Mouse (Mus musculus) embryonic stem cell, embryonic (primary cell): ENCODE data around the gene 1700001O22Rik.

ENCODE experiments used
- CTCF ChIA-PET, 4 experiments: fragments of 300-600 bp in 2 of 4; fragments of 350-600 bp in 2 of 4; sonication (Branson Sonifier 250); formaldehyde crosslinking; loops; one replicate each; lab custom pipeline; 2022; ENCODE audit warnings: inconsistent platforms in 2 of 4; lab: Charles Lee
- POLR2A ChIA-PET, 4 experiments: fragments of 300-600 bp in 2 of 4; fragments of 350-600 bp in 2 of 4; sonication (Branson Sonifier 250); formaldehyde crosslinking; loops; one replicate each; lab custom pipeline; 2022; ENCODE audit warnings: antibody characterized with exemption in 4 of 4, inconsistent platforms in 1 of 4; lab: Charles Lee

Gene 1700001O22Rik

GRCm38 (mm10) chr2:30803604-30804003 lies at the start of gene 1700001O22Rik:
1700001O22Rik (minus strand) TSS chr2:30803661.
- CTCF ChIA-PET = interaction anchor here in 2 of 4 experiments (0.6 to 1.0 kb wide), 2 partner anchors 9 to 26 kb away, joined by 3 to 4 read pairs; no protein-coding TSS in a partner anchor
- POLR2A ChIA-PET = interaction anchor here in 2 of 4 experiments (0.7 to 15.1 kb wide), 5 partner anchors 10 to 330 kb away, joined by 3 to 251 read pairs (median 67); partner anchors contain the start of genes Asb6 (in 2 of the 2) and Ier5l (in 1 of the 2)

DNA sequence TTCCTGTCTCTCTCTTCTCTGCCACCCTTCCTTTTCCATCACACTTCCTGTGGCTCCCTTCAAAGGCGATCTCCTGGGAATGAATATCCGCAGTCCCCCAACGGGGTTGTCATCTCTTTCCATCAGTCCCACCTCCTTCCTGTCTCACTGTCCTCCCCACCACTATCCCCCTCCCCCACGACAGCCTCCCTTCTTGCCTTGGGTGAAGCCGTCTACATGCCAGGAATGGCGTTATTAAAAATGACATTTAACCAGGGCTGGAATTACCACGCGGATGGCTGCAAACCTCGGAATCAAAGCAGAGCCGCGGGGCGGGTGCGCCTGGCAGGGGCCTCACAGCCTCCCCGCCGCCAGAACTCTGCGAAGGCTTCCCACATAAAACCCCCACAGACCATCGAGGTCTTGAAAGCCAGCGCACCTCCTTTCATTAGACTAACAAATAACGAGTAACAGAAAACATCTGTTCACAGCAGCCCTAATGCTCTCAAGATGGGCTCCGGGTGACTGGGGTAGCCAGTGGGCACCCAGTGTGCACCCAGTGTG lies 49.4 kb upstream of the 1700001O22Rik start:
- ChIA-PET CTCF (no interaction called here), POLR2A (interaction anchor here in 3 of 4 experiments (0.7 to 1.5 kb wide), 4 partner anchors 10 to 288 kb away, joined by 3 read pairs; no protein-coding TSS in a partner anchor)

DNA sequence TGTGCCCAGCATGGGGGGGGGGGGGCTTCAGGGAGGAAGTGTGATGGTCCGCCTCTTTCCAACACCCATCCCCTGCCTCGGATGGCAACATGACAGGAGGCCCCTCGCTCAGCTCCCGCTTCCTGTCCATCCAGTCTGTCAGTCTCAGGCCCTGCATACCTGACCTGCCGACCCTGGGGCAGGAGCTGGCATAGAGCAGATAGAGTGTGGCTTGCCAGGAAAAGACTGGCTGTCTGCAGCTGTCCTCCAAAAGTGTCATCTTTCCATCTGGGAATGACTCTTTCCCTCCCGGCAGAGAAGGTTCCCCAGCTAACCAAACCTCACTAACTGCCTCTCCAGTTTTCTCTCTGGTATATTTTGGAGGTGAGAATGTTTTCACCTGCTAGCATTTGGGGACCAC lies 47.1 kb upstream of the 1700001O22Rik start:
- ChIA-PET CTCF (interaction anchor here in 1 of 4 experiments (0.7 kb wide), 1 partner anchor 668 kb away, joined by 9 read pairs; no protein-coding TSS in a partner anchor), POLR2A (interaction anchor here (0.5 to 1.3 kb wide), 5 partner anchors 21 to 1030 kb away, joined by 3 to 5 read pairs (median 4); partner anchors contain the start of gene Ntmt1 (in 1 of the 4))

GRCm38 (mm10) chr2:30848184-30848583 lies 44.7 kb upstream of the 1700001O22Rik start:
- POLR2A ChIA-PET = interaction anchor here in 1 of 4 experiments (0.6 to 1.3 kb wide), 2 partner anchors 79 to 471 kb away, joined by 3 to 7 read pairs; no protein-coding TSS in a partner anchor
- CTCF ChIA-PET = interaction anchor here in 2 of 4 experiments (0.6 kb wide), 2 partner anchors 1098 to 1117 kb away, joined by 3 read pairs; no protein-coding TSS in a partner anchor

- POLR2A ChIA-PET = interaction anchor here in 3 of 4 experiments (0.8 to 1.6 kb wide), 3 partner anchors 10 to 55 kb away, joined by 3 to 5 read pairs (median 3); no protein-coding TSS in a partner anchor
- CTCF ChIA-PET = interaction anchor here in 2 of 4 experiments (1.1 to 1.6 kb wide), 4 partner anchors 18 to 83 kb away, joined by 3 to 5 read pairs (median 3); partner anchors contain the start of gene Ptges (in 2 of the 2)
Measured at GRCm38 (mm10) chr2:30846723-30847122, 43.3 kb upstream of the 1700001O22Rik start.

- POLR2A ChIA-PET = interaction anchor here (0.7 to 1.6 kb wide), 7 partner anchors 9 to 609 kb away, joined by 3 to 5 read pairs (median 3); no protein-coding TSS in a partner anchor
Measured at GRCm38 (mm10) chr2:30846236-30846635, 42.8 kb upstream of the 1700001O22Rik start.

GRCm38 (mm10) chr2:30845152-30846070 lies 42.0 kb upstream of the 1700001O22Rik start:
- POLR2A ChIA-PET = interaction anchor here (0.7 to 1.6 kb wide), 10 partner anchors 9 to 610 kb away, joined by 3 to 5 read pairs (median 3); partner anchors contain the start of gene Ier5l (in 1 of the 4)
- CTCF ChIA-PET = interaction anchor here (0.7 to 1.6 kb wide), 9 partner anchors 10 to 93 kb away, joined by 3 to 5 read pairs (median 3); partner anchors contain the start of genes Ptges (in 2 of the 4) and Prrx2 (in 1 of the 4)

More at GRCm38 (mm10) chr2:30846236-30846635, 42.8 kb upstream of the 1700001O22Rik start:
- CTCF ChIA-PET = interaction anchor here (0.7 to 1.6 kb wide), 8 partner anchors 11 to 92 kb away, joined by 3 to 5 read pairs (median 3); partner anchors contain the start of genes Ptges (in 2 of the 4) and Prrx2 (in 1 of the 4)

GRCm38 (mm10) chr2:30842615-30843014 lies 39.2 kb upstream of the 1700001O22Rik start:
- CTCF ChIA-PET = interaction anchor here in 3 of 4 experiments (0.6 to 0.9 kb wide), 5 partner anchors 13 to 108 kb away, joined by 3 to 5 read pairs (median 3); partner anchors contain the start of gene Ptges (in 1 of the 3)
- POLR2A ChIA-PET = interaction anchor here in 1 of 4 experiments (0.7 to 1.1 kb wide), 3 partner anchors 21 to 87 kb away, joined by 3 read pairs; partner anchors contain the start of gene Ptges

GRCm38 (mm10) chr2:30836238-30836990 lies 33.0 kb upstream of the 1700001O22Rik start:
- POLR2A ChIA-PET = interaction anchor here in 3 of 4 experiments (0.6 to 1.8 kb wide), 7 partner anchors 8 to 106 kb away, joined by 3 to 6 read pairs (median 3); partner anchors contain the start of gene Ptges (in 1 of the 3)
- CTCF ChIA-PET = interaction anchor here in 1 of 4 experiments (0.8 to 1.1 kb wide), 2 partner anchors 90 to 396 kb away, joined by 3 read pairs; no protein-coding TSS in a partner anchor

- ChIA-PET POLR2A (interaction anchor here in 3 of 4 experiments (0.6 to 1.8 kb wide), 10 partner anchors 13 to 117 kb away, joined by 3 to 6 read pairs (median 3); partner anchors contain the start of gene Ntmt1 (in 2 of the 3)), CTCF (interaction anchor here (0.6 to 1.4 kb wide), 10 partner anchors 9 to 393 kb away, joined by 3 to 11 read pairs (median 4); partner anchors contain the start of gene Cstad (in 1 of the 4))
Measured at GRCm38 (mm10) chr2:30834373-30835022, 31.0 kb upstream of the 1700001O22Rik start, which contains the start of gene Prrx2. Prrx2 (plus strand) TSS chr2:30834972.

DNA sequence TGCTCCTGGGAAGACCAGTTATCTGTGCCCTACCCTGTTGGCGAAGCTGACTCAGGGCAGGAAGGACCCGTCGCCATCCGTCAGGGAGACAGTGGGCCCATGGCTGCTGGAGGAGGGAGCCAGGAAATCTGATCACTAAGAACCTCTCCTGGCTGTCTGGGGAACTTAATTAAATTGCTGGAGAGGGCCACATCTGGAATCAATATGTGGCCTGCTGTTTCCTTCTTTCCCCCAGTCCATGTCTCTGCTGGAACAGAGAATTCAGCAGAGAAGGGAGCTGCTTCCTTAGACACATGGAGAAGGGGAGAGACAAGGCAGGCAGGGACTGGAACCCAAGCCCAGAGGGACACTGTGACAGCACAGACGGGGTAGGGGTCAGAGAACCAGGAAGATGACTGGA lies 30.2 kb upstream of the 1700001O22Rik start:
- ChIA-PET CTCF (interaction anchor here in 1 of 4 experiments (1.1 kb wide), 1 partner anchor 239 kb away, joined by 3 read pairs; the partner anchor contains the start of gene Cstad), POLR2A (interaction anchor here in 2 of 4 experiments (1.3 to 1.6 kb wide), 2 partner anchors 11 to 85 kb away, joined by 3 read pairs; no protein-coding TSS in a partner anchor)

DNA sequence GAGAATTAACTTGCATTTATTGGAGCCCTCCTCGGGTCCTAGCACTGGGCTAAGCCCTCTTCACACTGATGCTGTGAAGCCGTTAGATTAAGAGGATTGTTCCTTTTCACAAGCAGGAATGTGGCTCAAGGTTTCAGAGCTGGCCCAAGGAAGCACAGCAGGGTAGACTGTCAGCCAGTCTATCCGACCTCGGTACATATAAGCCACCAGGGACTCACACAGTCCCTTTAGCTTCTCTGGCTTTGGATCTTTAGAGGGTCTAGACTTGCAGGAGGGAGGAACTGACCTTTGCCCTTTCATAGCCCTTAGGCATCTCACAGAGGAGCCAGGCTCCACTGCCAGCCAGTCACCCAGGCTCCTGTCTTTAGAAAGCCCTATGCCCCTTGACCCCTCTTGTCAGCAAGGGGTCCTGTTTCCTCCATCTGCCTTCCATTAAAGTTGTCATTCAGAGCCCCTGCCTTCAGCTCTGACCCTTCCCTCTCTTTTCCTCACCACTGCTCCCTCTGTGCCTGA lies 26.9 kb upstream of the 1700001O22Rik start, which contains the start of gene Asb6:
Asb6 (minus strand) TSS at position 51 of the 513 bp plus-strand sequence.
- ChIA-PET POLR2A (interaction anchor here in 2 of 4 experiments (1.5 to 17.5 kb wide), 3 partner anchors 25 to 394 kb away, joined by 3 to 251 read pairs (median 220); partner anchors contain the start of genes 1700001O22Rik (in 2 of the 2) and Ntmt1 (in 2 of the 2)), CTCF (interaction anchor here in 3 of 4 experiments (0.6 to 3.4 kb wide), 7 partner anchors 23 to 394 kb away, joined by 3 to 23 read pairs (median 12); partner anchors contain the start of genes Ntmt1 (in 1 of the 3) and Ptges (in 1 of the 3))

DNA sequence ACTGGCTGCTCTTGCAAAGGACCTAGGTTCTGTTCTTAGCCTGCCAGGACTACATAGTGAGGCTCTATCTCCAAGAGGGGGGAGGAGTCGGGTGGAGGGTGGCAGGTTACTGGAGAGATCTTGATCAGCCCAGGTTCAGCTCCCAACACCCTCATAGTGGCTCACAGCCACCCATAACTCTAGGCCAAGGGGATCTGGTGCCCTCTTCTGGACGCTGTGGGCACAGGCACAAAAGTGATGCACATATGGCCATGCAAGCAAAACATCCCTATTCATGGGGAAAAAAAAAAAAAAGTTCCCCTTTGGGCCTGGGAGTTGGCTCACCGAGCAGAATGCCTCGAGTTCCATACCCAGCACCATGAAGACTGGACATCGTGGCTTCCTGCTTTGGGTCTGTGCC lies 25.9 kb upstream of the 1700001O22Rik start:
- ChIA-PET POLR2A (interaction anchor here (0.7 to 17.5 kb wide), 21 partner anchors 9 to 393 kb away, joined by 3 to 251 read pairs (median 4); partner anchors contain the start of genes 1700001O22Rik (in 2 of the 4), Ier5l (in 2 of the 4), Ntmt1 (in 2 of the 4) and Tor1b (in 1 of the 4)), CTCF (interaction anchor here (0.6 to 3.7 kb wide), 51 partner anchors 8 to 1435 kb away, joined by 3 to 27 read pairs (median 5); partner anchors contain the start of genes Ntmt1 (in 2 of the 4), 1700001O22Rik (in 1 of the 4), Ptges (in 1 of the 4) and Tor1b (in 1 of the 4))

GRCm38 (mm10) chr2:30827749-30828475 lies 24.5 kb upstream of the 1700001O22Rik start:
- POLR2A ChIA-PET = interaction anchor here in 3 of 4 experiments (0.6 to 17.5 kb wide), 34 partner anchors 8 to 626 kb away, joined by 3 to 251 read pairs (median 3); partner anchors contain the start of genes 1700001O22Rik (in 2 of the 3), Ier5l (in 2 of the 3), Ntmt1 (in 2 of the 3) and Ptges (in 2 of the 3)

More at GRCm38 (mm10) chr2:30827749-30828475, 24.5 kb upstream of the 1700001O22Rik start:
- CTCF ChIA-PET = interaction anchor here (0.5 to 3.7 kb wide), 64 partner anchors 8 to 393 kb away, joined by 3 to 27 read pairs (median 4); partner anchors contain the start of genes Ntmt1 (in 2 of the 4) and Ptges (in 1 of the 4)
